Mouse (Mus musculus) MEL-GATA-1-ER (cell line): Measurements from ENCODE around the gene Dhrs7b.
"Not testable (repeated sequence)": the region's sequence is repeated elsewhere in the genome, so short reads cannot be mapped to it uniquely, and the experiment has no call there.

Experiments used
- DNase-seq: peaks from one replicate; pipeline ENCODE4 v3.0.0-alpha.2; 2012; ENCODE audit warnings: low read depth; ENCODE audit errors: extremely low read depth

The Dhrs7b gene

DNA sequence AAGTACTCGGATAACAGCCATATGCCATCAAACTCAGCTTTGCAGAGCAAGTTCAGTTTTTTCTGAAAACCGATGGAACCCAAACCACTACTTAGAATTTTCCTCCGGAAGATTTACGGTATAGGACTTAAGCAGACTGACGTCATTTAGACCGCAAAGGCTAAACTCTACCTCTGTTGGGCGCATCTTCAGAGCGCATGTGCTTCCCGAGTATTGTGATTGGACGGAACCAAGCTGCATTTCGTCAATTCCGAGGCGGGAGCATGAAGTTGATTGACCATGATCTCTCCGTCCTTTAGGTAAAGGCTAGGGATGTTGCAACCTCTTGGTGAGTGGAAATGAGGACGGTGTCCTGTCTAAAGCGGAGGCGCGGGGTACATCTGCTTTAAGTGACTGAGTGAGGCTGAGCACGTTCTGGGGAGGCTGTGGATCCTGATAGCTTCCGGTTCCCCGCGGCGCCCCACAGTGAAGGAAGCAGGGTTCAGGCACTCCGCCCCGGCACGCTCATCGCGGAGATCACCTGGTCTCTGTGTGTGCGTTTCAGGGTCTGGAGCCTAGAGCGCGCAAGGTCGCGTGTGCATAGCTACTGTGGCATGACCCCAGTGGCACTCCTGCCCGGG lies at the start of gene Dhrs7b:
TSS of gene Dhrs7b (plus strand) at position 199 of the 620 bp plus-strand sequence.
- peak; percentile 98 for DNase-seq

DNA sequence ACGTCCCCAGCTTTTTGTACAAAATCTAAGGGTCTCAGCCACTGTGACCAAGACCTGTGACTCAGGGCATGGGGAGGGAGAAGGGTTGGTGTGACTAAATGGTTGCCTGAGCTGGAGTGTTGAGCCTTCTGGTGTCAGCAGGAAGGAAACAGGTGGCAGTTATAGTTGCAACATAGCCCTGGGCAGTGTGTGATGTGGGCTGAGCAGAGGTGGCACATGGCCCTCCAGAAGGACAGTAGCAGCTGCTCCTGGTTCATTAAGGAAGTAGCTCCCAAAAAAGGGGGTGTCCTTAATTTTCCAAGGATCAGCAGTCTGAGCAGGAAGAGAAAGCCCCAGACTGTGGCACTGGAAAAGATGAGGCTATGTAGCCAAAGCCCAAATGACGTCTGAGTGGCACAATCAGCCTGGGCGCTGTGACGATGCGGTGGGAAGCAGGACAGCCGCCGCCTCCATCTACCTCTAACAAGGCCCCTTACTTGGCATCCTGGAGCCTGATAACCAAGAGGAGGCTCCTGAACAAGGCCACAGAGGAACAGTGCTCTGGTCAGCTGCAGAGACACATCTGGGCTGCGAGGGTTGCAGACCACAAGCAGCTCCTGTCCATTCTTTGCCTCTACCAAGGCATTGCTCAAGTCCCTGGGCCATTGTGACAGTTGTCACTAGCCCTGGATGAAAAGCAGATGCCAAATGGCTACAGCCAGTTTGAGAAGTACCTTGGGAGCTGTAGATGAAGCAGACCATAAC lies 46.1 kb upstream of the Dhrs7b start:
- no peak for DNase-seq

DNA sequence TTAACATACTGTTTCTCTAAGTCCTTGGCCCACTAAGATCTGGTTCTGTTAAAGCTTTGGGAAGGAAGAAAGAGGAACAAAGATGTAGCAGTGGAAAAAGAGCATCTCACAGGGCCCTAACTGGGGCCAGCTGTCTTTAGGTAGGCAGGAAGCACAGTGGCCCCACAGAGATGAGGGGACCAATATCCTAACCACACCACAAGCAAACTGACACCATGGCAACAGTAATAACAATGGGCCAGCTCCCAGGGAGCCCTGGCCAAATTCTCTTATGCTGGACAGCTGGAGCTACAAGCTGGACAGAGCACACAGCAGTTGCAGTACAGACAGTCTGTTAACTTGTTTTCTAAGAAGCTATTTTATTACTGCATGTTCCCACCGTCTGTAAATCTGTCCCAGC lies 42.8 kb upstream of the Dhrs7b start:
- DNase-seq, result no peak

DNA sequence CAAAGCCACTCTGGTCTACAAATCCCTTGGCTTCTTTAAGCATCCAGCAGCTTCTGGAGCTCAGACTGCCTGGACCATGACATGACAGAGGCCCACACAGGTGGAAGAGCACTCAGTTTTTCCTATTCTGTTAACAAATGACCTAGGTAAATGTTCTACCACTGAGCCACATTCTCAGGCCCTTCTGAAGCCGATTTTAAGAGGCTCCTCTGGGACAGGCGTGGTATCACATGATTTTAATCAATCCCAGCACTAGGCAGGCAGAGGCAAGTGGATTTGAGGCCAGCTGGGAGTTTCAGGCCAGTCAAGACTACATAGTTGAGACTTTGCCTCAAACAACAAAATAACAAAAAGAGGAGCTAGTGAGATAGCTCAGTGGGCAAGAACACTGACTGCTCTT lies 40.0 kb upstream of the Dhrs7b start:
- DNase-seq, result no peak

DNA sequence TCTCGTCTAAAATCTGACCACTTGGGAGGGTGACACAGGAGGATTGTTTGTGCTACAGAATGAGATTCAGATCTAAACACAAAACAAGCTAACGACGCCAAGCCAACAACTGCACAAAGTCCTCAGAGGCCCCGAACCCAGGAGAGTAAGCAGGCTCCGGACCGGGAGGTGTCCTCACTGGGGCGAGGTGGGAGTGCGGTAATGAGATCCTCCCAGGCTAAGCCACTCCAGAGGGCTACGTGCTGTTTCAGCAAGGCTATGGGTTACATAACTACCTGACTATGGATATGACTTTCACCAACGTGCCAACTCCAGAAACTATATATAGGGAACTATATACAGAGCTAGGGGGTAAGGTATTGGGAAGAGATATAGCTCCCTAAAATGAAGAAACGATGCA lies 34.1 kb upstream of the Dhrs7b start:
- no peak for DNase-seq

DNA sequence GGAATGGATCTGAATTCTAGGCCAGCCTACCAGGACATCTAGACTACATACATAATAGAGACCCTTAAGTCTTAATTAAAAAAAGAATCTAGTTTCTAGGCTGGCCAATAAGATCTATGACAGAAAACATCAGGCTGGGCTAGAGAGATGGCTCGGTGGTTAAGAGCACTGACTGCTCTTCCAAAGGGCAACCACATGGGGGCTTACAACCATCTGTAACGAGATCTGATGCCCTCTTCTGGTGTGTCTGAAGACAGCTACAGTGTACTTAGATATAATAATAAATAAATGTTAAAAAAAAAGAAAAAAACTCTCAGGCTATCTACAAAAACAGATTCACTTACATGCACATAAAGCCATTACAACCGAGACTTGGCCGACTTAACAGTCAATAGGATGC lies 30.5 kb upstream of the Dhrs7b start:
- DNase-seq, result no peak

DNA sequence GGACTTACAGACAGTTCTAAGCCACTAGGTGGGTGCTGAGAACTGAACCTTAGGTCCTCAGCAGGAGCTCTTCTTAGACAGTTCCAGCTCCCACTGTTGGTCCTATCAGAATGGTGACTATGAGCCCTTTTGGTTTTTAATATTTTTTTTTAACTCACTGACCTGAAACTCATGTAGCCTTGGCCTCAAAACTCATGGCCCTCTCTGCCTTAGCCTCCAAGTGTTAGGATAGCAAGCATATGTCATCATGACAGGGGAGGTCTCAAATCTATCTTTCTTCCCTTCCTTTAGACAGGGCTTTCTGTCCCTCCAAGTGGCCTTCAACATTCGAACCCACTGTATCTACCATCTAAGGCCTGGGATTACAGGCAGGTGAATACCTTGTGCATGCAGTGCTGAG lies 29.5 kb upstream of the Dhrs7b start:
- no peak for DNase-seq

DNA sequence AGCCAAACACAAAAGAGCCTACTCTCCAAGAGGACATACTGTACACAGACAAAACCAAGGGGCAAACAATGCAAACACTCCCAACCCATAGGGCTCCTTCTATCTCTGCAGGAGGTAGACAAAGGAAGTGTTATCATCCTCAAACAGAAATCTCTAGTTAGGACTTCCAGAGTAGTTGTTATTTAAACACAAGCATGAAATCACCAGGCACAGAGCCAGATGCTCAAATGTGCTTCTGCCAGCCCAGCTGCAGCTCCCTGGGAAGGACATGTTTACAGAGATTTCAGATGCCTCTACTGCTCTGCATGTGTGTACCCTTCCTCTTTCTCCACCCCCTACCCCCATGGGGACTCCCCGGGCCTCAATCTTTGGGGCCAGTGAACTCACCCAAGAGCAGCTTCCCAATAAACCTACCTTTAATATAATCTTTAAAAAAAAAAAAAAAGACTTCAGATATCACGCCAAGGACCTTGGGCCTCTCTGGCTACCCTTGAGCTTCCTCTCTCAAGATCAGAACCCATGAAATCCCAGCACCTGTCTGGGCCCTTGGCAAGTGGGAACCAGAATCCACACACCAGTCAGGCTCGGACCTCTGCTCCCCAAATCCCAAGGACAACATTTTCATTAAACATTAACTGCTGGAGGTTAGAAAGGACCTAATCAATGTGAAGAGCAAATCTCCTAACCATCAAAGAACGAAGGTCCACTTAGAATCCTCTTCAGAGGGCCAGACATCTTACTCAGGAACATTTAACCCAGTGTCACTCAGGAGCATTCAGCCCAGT lies 22.0 kb upstream of the Dhrs7b start:
- peak; percentile 63 for DNase-seq

DNA sequence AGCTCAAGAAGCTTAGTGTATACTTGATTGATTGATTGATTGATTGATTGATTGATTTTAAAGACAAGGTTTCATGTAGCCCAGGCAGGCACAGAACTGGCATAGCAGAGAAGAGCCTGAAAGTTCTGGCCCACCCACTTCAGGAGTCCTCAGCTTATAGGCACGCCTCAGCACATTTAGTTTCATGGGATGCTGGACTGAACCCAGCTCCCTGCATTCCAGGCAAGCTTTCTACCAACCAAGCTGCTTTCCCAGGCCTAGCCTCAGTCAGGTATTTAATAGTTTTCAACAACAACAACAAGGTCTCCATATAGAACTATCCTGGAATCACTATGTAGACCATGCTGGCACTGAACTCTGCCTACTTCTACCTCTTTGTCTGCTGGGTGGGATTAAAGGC lies 20.9 kb upstream of the Dhrs7b start:
- DNase-seq, result no peak

DNA sequence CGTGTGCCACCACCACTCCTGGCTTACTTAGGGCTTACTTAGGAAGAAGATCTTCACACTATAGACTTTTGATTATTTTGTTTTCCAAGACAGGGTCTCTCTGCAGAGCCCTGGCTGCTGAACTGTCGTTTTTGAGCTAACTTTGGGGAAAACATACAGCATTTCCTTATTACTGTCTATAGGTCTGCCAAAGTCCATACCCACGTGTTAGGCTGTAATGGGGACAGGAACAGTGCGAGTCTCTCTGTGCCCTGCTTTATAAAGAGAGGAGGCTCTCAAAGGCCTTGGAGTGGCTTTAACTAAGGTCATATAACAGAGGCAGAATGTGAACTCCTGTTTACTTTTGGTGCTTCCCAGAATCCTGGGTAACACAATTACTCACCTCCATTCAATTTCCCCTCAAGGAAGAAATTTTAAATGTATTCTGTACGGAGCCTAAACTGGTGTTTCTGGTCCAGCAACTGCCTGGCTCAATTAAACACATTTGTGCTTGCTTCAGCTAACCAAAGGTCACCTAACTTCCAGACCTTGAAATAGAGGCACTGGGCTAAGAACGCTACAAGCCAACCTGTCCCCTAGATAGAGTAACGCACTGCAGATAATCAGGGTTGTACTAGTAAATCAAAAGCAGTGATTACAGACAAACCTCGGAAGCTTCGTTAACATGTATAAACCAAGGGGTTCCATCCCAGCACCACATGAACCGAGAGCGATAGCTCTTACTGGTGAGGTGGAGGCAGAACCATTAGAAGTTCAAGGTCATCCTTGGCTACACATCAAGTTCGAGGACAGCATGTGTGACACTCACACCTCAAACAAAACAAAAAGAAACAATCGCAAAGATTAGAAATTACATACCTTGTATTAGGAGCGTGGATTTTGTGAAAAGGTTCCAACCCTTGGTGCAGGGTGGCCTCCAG lies 20.1 kb upstream of the Dhrs7b start:
- DNase-seq, result no peak

DNA sequence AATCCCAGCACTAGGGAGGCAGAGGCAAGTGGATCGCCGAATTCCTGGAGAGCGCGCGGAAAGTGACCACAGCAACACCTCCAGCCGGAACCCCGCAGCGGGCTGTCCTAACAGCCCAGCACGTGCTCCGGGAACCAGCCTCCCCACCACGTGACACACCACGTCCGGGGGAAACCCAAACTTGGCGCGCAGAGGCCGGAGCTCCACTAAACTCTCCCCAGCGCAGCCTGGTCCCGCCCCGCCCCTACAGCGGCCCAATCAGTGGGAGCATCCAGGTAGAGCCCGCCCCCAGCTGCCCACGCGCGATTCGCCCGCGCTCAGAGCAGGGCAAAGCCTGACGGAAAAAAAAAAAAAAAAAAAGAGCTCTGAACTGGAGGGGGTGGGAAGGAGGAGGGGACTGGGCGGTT lies 19.4 kb upstream of the Dhrs7b start:
- DNase-seq, result peak; percentile 87

DNA sequence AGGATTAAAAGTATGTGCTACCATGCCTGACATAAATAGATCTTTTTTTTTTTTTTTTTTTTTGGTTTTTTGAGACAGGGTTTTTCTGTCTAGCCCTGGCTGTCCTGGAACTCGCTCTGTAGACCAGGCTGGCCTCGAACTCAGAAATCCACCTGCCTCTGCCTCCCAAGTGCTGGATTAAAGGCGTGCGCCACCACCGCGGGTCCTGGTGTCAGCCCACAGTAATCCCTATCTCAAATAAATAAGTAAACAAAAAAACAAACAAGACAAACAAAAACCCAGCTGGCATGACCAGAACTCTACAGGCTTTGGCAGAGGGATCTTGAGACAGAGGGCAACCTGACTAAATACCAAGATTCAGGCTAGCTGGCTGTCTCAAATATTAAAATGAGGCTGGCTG lies 18.8 kb upstream of the Dhrs7b start, which contains the start of gene Shmt1:
TSS of gene Shmt1 (minus strand) at position 101 of the 400 bp plus-strand sequence.
- DNase-seq, result not testable (repeated sequence)

DNA sequence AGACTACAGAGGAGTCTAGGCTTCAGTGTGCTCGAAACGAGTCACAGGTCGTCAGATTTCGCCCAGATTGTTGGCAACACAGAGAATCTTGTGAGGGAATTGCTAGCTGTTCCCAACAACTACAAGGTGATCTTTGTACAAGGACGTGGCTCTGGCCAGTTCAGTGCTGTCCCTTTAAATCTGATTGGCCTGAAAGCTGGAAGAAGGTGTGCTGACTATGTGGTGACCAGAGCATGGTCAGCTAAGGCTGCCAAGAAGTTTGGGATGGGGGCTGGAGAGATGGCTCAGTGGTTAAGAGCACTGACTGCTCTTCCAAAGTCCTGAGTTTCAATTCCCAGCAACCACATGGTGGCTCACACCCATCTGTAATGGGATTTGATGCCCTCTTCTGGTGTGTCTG lies 14.0 kb upstream of the Dhrs7b start:
- no peak for DNase-seq

DNA sequence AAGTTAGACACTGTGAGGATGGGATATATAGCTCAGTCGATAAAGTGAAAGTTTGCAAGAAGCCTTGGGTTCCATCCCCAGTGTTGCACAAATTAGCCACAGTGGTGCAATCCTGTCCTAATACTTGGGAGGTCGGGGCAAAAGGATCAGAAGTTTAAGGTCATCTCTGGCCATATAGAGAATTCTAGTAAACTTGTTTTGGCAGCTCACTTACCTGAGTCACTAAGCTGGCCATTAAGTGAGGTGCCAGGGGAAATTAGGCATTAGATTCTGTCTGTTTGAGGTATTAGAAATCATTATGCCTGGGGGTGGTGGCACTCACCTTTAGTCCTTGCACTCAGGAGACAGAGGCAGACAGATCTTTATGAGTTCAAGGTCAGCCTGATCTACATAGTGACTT lies 6.7 kb upstream of the Dhrs7b start:
- no peak for DNase-seq

DNA sequence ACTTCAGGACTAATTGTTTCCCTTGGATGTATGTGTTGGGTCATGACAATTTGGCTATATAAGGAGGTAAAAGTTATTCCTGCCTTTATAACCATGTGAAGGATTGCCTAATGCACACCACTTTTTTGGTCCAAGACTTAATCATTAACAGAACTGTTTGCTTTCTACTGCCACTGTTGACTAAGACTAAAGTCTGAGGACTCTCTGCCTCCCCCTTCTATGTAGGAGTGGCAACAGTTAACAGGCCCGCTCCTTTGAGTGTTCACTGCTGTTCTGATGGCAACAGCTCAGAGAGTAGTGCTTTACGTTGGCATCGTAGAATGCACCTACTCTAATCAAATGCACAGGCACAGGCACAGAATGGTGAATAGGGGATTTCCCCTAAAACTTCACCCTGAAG lies 5.2 kb upstream of the Dhrs7b start:
- DNase-seq, result no peak

DNA sequence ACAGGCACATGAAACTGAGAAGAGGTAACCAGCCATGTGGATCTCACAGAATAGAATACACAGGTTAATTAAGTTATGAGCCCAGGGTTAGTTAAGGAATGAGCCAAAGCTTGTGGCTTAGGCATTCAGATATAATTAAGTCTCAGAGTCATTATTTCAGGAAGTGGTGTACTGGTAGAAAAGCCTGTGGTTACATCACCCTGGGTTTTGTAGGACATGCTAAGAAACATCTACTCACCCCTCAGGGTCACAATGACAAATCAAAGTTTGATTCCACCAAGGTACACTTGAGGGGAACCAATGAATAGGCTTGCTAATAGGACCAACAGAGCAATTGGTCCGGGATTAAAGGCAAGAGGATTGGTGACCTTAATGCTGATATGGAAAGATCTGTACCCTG lies 3.7 kb upstream of the Dhrs7b start:
- DNase-seq, result no peak

DNA sequence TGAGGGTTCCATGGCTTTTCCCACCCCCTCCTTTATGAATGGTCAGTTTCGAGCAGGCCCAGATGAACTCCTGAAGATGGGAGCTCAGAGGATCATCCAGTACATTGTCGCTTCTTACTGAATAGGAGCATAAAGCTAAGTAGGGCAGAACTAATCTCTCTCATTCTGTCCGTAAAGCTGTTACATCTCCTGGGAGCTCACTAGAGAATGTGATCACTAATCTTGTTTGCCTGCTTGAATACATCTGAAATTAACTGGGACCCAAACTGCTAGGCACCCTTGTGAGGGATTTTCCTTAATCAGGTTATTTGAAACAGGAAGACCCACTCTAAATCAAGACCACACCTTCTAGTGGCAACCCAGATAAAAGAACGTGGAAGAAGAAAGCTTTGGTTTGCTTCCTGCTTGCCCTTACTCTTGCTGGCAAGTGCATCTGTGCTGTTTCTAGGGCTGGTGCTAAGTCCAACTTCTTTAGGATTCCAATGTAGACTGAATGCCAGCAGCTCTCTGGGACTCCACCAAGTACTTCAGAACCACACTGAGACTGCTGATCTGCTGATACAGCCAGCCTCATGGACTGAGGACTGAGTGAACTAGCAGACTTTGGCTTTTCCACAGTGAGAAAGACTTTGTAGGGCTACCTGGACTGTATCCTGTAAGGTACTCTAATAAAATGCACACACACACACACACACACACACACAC lies 3.0 kb upstream of the Dhrs7b start:
- no peak for DNase-seq

DNA sequence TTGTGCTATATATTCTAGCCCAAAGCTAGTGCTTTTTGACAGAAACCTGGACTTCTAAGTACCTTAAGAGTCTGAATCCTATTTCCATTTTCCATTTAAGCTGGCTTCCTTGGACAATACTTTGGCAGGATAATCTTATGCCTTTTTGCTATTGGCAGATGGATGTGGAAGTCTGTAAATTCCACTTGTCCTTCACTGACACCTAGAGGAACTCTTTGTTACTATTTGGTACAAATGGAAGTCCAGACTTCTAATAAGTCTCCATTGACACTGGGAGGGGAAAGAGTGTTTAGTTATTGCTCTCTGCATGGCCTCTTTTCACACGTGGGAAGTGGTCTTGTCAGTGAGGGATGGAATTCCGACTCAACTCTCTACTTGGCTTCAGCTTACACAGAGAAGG lies 1.5 kb upstream of the Dhrs7b start:
- DNase-seq, result no peak

DNA sequence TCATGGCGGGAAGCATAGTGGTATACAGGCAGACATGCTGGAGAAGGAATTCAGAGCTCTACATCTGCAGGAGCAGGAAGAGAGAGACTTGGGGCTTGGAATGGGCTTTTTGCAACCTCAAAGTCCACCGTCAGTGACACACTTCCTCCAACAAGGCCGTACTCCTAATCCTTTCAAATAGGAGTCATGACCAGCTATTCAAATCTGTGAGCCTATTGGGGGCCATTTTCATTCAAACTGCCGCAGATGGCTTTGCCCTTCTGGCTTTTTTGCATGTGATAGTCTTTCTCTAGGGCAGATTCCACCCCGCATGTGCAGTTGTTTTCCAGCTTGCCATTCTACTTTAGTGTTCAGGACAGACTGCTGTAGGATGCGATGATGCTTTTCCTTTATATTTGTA lies 6.5 kb downstream of the Dhrs7b start:
- DNase-seq, result no peak

DNA sequence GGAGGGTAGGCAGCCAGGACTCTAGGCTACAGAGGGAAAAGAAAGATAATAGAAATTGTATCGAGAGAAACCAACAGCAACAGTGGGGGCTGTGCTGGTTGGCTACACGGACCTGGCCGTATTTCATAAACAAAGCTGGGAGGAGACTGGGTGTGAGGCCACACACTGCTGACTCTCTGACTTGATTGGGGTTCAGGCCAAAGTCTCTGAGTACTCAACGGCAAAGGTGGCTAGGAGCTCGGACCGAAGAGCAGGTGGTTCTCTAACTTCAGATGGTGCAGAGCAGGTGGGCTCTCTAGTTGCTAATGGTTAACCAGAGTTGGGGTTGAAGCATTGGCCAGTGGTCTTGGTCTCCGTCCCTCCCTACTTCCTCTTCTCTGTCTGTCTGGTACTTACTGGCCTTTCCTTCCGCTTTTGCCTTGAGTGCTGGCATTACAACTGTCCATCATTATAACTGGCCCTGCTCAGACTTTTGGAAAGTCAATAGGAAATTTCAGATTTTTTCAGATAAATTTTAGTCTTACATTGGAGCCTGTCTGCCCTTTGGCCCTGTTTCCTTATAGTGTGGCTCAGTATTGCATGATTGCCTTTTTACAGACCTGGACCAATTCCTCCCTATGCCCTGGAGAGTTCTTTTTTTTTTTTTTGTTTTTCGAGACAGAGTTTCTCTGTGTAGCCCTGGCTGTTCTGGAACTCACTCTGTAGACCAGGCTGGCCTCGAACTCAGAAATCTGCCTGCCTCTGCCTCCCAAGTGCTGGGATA lies 7.4 kb downstream of the Dhrs7b start:
- no peak for DNase-seq
